Mouse (Mus musculus) megakaryocyte-erythroid progenitor cell, adult 5 weeks (primary cell): ENCODE results near the gene Ube2z. TPM values are rescaled to one million over a fixed set of nuclear protein-coding genes. Genes with fewer than 3 reads are reported as not detected.

Source experiments
- polyA plus RNA-seq: library from polyadenylated mRNA; stranded (reverse); fragments of >175 nt; gene quantifications from 2 replicates; pipeline ENCODE4 v1.2.3, GENCODE M21; 2012

The Ube2z gene
- polyA plus RNA-seq, result 21.9 and 26.1 TPM in 2 replicates

GRCm38 (mm10) chr11:96065215-96065911 is at the start of gene Ube2z:
Gene Ube2z, minus strand, starts transcription at chr11:96065388.

GRCm38 (mm10) chr11:96111751-96112150 is 46.6 kb upstream of the Ube2z start, which contains the start of gene Calcoco2:
Gene Calcoco2, minus strand, starts transcription at chr11:96111964.

GRCm38 (mm10) chr11:96075509-96076220 is 10.5 kb upstream of the Ube2z start, which contains the start of gene Atp5g1:
Gene Atp5g1, minus strand, starts transcription at chr11:96075670.

GRCm38 (mm10) chr11:96034596-96035052 is 30.6 kb downstream of the Ube2z start, which contains the start of gene Snf8:
Gene Snf8, plus strand, starts transcription at chr11:96034885.

GRCm38 (mm10) chr11:96005403-96006271 is 59.6 kb downstream of the Ube2z start, which contains the start of gene Igf2bp1:
Gene Igf2bp1, minus strand, starts transcription at chr11:96005940.

Other genes with a start within 250 kb of the Ube2z start
- gene Phospho1, start 240.9 kb downstream of the Ube2z start, polyA plus RNA-seq, result 11.4 and 24.0 TPM in 2 replicates
- 4.6 and 6.6 TPM in 2 replicates for gene Gngt2, start 228.2 kb downstream of the Ube2z start, polyA plus RNA-seq
- 21.0 and 31.8 TPM in 2 replicates for gene Abi3, start 222.9 kb downstream of the Ube2z start, polyA plus RNA-seq
- not detected in 2 replicates for gene B4galnt2, start 150.5 kb downstream of the Ube2z start, polyA plus RNA-seq
- not detected in 2 replicates for gene Igf2bp1, start 59.4 kb downstream of the Ube2z start, polyA plus RNA-seq
- gene Gip, start 40.8 kb downstream of the Ube2z start, polyA plus RNA-seq, result not detected in 2 replicates
- 138 and 142 TPM in 2 replicates for gene Snf8, start 30.5 kb downstream of the Ube2z start, polyA plus RNA-seq
- 308 and 326 TPM in 2 replicates for gene Atp5g1, start 10.3 kb upstream of the Ube2z start, polyA plus RNA-seq
- gene Calcoco2, start 46.6 kb upstream of the Ube2z start, polyA plus RNA-seq, result not detected in 2 replicates
- gene Ttll6, start 68.4 kb upstream of the Ube2z start, polyA plus RNA-seq, result not detected in 2 replicates
- not detected in 2 replicates for gene Hoxb13, start 128.9 kb upstream of the Ube2z start, polyA plus RNA-seq
- gene Hoxb9, start 206.1 kb upstream of the Ube2z start, polyA plus RNA-seq, result 0.02 and 0.17 TPM in 2 replicates
- gene Hoxb8, start 216.5 kb upstream of the Ube2z start, polyA plus RNA-seq, result 0.03 TPM in 1 of 2 replicates, not detected in the other
- not detected in 2 replicates for gene Hoxb7, start 221.2 kb upstream of the Ube2z start, polyA plus RNA-seq
- gene Hoxb6, start 227.1 kb upstream of the Ube2z start, polyA plus RNA-seq, result 0.21 and 0.45 TPM in 2 replicates
- gene Hoxb5, start 237.9 kb upstream of the Ube2z start, polyA plus RNA-seq, result 0.39 and 0.55 TPM in 2 replicates